Mouse (Mus musculus) bone marrow macrophage, adult 2 months (primary cell): ENCODE data around the gene Tmem38b.

Experiments used
- CTCF ChIP-seq: IDR thresholded peaks from 2 replicates; pipeline ENCODE4 v1.5.1; 2012; ENCODE audit warnings: low read depth, mild to moderate bottlenecking, low read length, moderate library complexity
- POLR2A ChIP-seq: IDR thresholded peaks from 2 replicates; pipeline ENCODE4 v1.6.1; 2012; ENCODE audit warnings: mild to moderate bottlenecking, low read depth, low read length, borderline replicate concordance

DNA sequence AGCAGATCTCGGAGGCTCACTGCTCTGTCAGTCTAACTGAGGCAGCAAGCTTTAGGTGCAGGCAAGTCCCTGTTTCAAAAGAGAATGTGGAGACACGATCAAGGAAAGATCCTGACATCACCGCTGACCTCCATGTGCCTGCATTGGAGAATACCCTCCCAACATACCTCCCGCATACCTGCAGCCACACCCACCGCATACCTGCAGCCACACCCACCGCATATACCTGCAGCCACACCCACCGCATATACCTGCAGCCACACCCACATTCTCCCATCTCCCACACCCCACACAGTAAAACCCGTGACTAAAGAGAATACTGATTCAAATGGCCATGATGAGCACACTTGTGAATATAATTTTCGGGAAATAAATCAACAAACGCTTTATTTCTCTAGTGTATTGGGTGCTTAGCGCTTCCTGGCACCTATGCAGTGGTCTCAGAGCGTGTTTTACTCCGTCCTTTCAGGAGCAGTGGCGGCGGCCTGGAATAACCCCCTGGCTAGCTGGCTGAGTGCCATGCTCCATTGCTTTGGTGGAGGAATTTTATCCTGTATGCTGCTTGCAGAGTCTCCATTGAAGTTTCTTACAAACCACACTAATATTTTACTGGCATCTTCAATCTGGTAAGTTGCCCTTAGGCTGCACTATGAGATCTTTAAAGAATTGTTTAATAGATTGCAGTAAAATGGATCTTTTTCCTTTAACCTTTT, 14.5 kb downstream of the Tmem38b start:
- TF ChIP-seq CTCF: no peak
- TF ChIP-seq POLR2A: no peak
